Mouse (Mus musculus) T-cell, adult 2 months (primary cell): ENCODE results near the gene Tmem132d.

ENCODE experiments used
- DNase-seq: peaks from one replicate; pipeline ENCODE4 v3.0.0; 2022; ENCODE audit warnings: low spot score

Gene Tmem132d

DNA sequence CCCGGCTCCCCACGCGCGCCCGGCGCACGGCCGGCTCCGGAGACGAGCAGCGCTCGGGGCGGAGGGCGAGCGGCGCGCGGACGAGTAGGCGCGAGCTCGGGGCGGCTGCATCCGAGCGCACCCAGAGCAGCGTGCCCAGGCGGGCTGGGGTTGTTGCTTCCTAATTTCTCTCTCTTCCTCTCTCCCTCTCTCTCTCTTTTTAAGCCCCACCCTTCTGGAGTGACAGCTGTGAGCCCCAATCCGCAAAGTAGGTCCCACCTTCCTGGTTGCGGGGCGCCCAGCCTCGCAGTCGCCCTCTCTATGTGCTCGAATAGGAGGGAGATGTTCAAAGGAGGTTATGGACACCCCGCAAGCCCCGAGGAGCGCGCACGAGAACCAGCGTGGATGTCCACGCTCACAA lies at the start of gene Tmem132d:
Tmem132d (minus strand) TSS at position 162 of the 400 bp plus-strand sequence.
- DNase-seq: no peak

DNA sequence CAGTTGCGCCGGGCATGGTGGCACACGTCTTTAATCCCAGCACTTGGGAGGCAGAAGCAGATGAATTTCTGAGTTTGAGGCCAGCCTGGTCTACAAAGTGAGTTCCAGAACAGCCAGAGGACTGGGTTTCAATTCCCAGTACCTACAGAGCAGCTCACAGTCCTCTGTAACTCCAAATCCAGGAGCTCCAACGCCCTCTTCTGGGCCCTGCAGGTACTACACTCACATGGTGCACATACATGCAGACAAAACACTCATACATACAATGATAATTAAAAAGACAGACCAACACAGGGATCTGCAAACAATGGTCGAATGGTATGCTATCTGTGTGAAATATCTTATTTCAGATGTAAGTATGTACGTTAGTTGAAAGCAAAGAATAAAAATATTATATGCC lies 47.9 kb upstream of the Tmem132d start:
- no peak for DNase-seq

DNA sequence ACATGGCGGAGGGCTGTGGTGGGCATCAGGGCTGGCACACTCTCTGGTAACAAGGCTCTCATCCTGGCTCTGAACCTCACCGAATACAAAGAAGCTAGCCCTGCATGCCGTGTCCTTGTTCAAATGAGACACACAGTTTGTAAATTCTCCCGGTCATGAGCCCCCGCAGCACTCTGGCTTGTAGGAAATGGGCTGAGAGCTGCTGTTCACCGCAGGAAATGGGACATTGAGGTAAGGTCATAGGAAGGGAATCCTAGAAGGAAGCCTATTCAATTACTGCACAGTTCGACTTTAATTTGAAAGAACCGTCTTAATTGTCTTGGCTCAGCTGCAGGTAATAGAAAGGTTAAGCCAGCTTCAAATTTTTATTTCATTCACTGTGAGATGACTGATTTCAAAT lies 42.5 kb upstream of the Tmem132d start:
- DNase-seq: no peak

DNA sequence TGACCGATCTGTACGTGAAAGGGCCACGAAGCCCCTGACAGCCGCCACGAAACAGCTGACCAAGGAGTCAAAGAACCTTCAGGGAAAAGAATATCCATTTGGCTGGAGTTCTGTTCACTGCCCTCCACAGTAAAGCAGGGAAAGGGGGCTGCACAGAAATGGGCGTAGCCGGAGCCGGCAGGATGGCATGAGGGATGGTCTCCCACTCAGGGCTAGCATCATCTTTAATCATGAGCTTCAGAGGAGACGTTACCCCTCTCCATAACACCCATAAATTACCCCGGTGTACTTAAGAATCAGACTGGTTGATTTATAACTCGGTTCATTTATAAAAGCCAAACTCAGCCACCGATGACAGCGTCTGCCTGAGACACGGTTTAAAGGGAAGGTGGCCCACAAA lies 36.9 kb upstream of the Tmem132d start:
- no peak for DNase-seq

DNA sequence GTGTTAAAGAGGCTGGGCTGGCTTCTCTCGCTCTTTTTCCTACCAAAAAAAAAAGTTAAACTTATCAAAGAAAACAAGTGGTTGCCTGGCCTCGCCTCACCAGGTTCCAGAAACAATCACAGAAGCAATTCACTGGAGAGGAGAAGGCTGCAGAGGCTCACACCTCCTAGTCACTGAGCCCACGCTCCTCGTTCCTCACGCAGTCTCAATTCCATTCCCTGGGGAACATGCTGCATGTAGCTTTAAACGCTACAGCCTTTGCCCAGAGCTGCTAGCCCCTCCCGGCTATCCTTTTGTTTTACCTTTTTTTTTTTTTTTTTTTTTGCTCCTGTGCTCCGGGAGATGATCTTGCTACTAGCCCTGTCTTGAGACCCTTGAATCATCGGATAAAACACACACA lies 31.6 kb upstream of the Tmem132d start:
- DNase-seq: no peak

- DNase-seq: no peak
These were observed 27.7 kb upstream of the Tmem132d start for GRCm38 (mm10) chr5:128460605-128461004.

- no peak for DNase-seq
These were observed 22.9 kb upstream of the Tmem132d start for GRCm38 (mm10) chr5:128455732-128456131.

DNA sequence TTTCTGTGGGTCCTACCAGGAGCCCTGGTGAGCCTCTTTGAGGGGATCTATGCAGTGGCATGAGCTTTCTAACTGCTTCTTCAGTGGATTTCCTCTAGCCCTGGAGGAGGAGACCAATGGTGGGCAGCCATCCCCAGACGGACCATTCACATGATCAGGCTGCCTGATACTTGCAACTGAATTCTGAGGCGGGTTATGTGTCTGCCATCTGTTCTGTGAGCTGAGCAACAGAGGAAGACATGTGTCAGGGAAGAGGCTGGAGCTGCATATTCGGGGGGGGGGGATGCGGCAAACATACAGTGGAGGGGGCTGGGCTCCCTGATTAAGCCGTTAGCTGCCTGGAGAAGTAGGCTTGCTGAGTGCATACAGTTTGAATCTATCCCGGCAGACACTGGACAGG lies 19.3 kb upstream of the Tmem132d start:
- DNase-seq: no peak

DNA sequence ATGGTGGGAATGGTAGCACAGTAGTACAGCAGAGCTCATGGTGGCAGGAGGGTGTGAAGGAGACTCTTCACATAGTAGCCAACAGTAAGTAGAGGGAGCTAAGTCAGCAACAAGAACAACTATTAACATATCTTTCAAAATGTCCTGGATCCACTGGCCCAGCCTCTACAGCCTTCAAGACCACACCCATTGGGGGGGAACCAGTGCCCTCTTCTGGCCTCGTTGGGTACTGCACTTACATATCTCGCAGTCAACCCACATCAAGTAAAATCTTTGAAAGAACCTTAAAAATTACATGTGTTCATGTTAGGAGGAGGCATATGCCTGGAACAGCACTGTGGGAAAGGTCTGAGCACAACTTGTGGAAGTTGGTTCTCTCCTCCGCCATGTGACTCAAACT lies 17.9 kb upstream of the Tmem132d start:
- no peak for DNase-seq

GRCm38 (mm10) chr5:128444876-128445275 lies 12.0 kb upstream of the Tmem132d start:
- no peak for DNase-seq

DNA sequence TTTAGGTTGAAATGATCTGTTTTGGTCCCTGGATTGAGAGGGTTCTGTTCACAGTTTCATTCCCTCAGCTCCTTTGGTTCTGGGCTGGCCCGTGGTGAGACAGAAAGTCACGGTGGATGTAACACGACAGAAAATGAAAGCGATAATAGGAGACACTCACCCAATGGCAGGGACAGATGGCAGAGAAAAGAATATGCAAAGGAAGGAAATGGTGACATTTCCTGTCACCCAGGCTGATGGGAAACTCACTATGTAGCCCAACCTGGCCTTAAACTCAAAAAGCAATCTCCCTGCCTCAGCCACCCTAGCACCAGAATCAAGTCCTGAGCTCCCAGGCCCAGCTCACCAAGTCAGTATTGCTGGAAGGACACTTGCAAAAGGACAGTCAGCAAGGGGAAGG lies 11.0 kb upstream of the Tmem132d start:
- DNase-seq: no peak

- no peak for DNase-seq
These were observed 8.2 kb upstream of the Tmem132d start for GRCm38 (mm10) chr5:128441121-128441520.

GRCm38 (mm10) chr5:128439828-128440227 lies 7.0 kb upstream of the Tmem132d start:
- DNase-seq: no peak

- DNase-seq: no peak
These were observed 5.2 kb upstream of the Tmem132d start for GRCm38 (mm10) chr5:128438078-128438477.

DNA sequence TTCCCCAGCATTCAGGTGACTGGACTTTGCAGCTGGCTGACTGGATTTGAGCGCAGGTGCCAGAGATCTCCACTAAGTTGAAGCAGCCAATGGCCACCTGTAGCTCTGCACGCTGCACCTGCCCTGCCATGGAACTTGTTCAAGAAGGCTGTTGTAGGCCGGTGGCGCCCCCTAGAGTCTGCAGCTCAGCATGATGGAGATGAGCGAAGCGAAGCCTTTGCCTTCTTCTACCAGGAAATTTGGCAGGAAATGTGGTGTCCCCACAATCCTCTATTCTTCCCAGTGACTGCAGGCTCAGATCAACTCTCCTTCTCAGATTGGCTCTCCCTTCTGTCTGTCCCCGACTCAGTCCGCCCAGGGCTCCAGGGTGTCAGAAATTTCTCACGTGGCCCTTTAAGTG lies 4.0 kb upstream of the Tmem132d start:
- DNase-seq: no peak

GRCm38 (mm10) chr5:128435683-128436082 lies 2.8 kb upstream of the Tmem132d start:
- DNase-seq: no peak

DNA sequence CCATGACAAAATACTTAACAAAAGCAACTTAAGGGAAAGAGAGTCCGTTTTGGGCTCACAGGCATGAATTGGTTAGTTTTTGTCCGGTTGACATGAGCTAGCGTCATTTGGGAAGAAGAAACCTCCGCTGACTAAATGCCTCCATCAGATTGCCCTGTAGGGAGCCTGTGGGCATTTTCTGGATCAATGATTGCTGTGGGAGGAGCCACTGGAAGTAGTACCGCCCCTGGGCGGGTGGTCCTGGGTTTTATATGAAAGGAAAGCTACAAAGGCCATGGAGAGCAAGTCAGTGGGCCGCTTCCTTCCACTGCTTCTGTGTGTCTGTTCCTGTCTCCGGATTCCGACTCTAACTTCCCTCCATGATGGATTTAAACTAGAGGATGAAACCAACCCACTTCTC lies 909 bp upstream of the Tmem132d start:
- no peak for DNase-seq

- DNase-seq: no peak
These were observed 455 bp downstream of the Tmem132d start for GRCm38 (mm10) chr5:128432422-128432821.

DNA sequence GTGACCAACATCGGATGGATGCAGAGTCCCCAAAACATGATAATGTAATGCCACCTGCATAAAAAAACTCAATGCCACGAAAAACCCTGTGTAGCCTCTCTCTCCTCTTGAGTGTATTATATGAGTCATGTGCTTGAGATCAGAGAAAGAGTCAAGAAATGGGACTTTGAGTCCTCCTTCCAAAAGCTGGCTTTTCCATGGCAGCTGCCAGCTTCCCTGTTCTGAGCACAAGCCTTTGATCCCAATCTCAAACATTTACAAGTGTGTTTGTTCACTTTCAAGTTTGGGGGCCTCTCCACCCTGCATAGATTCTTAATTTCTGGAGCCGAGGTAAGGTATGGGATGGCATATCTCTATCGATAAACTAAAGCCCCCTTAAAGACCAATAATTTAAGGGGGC lies 8.2 kb downstream of the Tmem132d start:
- DNase-seq: no peak

- DNase-seq: no peak
These were observed 8.7 kb downstream of the Tmem132d start for GRCm38 (mm10) chr5:128424213-128424612.

DNA sequence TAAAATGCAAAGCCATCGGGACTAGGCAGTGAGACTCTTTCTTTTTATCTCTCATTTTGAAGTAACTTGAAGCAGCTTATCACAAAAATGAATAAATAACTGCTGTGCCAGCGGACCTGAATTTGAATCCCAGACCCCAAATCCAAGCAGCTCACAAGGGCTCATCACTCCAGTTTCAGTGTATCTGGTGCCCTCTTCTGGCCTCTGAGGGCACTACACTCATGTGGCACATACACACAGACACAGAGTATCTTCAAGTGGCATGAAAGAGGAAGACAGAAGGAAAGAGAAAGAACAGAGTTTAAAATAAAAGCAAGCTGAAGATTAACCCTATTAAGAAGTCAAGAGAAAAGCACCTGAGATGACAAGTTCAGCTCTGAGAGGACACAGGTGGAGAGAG lies 10.8 kb downstream of the Tmem132d start:
- DNase-seq: no peak

GRCm38 (mm10) chr5:128418149-128418710 lies 14.6 kb downstream of the Tmem132d start:
- DNase-seq: no peak

DNA sequence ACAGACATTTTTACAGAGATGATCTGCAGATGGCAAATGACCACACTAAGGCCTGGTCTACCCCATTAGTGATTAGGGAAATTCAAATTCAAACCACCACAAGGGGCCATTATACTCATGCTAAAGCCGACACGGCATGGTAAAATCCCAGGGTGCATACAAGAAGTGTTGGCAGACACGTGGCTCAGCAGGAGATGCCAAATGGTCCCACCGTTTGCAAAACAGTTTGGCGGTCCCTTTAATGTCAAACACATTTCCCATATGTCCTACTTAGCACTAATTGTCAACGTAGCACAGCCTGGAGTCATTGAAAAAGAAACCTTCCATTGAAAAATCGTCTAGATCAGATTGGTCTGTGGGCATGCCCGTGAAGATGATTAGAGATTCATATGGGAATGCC lies 18.8 kb downstream of the Tmem132d start:
- DNase-seq: no peak

GRCm38 (mm10) chr5:128412306-128412705 lies 20.6 kb downstream of the Tmem132d start:
- DNase-seq: no peak

DNA sequence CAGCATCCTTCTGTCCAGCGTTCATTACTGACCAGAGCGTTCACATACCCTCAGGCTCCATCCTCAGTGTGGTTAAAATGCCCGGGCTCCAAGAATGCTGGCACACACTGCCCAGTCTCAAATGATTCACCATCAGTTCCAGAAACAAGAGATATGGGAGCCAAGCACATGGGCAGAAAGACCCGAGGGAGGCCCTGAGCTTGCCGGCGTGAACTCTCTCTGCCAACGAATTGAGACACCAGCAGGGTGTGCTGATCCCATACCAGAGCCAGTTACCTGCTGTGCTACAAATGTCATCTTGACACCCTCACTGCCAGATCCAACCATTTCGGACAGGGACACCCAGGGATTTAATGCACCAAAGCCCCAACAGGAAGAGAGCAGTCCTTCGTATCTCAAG lies 25.3 kb downstream of the Tmem132d start:
- DNase-seq: no peak
